Mouse (Mus musculus): ENCODE data around the gene Mepce. TPM values are rescaled to one million over a fixed set of nuclear protein-coding genes. Genes with fewer than 3 reads are reported as not detected.
"Not testable (repeated sequence)": the region's sequence is repeated elsewhere in the genome, so short reads cannot be mapped to it uniquely, and the experiment has no call there.

Mepce gene
- polyA plus RNA-seq, 1 experiment from 2014 or later, result 7.5 TPM

DNA sequence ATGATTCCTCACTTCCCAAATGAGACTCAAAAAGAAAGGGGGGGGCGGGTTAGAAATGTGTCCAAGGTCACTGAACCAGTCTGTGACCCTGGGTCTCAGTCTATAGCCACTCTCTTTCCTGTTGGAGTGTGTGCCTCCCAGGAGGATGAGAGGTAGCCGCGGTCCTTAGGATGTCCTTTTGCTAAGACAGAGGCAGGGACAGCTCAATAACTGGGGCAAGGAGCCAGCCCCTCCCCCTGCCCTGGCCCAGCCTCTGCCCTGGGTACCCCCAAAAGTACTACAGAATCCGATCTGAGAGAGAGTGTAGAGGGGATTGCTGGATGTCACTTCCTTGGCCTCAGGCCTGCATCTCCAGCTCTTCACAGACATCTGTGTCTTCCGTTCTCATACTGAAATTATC lies 32.0 kb downstream of the Mepce start:
- H3K9me3 ChIP-seq, result no peaks in the 10 kb centered on the region
- no peaks in the 10 kb centered on the region for H3K27me3 ChIP-seq (replicated peaks)
- ATAC-seq (ENCODE audit: insufficient read depth, low FRiP score, low read depth), result no peak
- H3K9ac ChIP-seq, result no peak overlapping the region
- WGBS, result 81% methylated on average over 5 of the region's 5 CpGs
- H3K4me3 ChIP-seq (replicated peaks), result no peak overlapping the region
- H3K27ac ChIP-seq, result no peak overlapping the region
- no peak overlapping the region for H3K4me2 ChIP-seq
- peaks cover 18% of the 10 kb centered on the region; the same call in 1 of the 2 replicates for H3K4me1 ChIP-seq
- H3K36me3 ChIP-seq, result peaks cover 67% of the 10 kb centered on the region

DNA sequence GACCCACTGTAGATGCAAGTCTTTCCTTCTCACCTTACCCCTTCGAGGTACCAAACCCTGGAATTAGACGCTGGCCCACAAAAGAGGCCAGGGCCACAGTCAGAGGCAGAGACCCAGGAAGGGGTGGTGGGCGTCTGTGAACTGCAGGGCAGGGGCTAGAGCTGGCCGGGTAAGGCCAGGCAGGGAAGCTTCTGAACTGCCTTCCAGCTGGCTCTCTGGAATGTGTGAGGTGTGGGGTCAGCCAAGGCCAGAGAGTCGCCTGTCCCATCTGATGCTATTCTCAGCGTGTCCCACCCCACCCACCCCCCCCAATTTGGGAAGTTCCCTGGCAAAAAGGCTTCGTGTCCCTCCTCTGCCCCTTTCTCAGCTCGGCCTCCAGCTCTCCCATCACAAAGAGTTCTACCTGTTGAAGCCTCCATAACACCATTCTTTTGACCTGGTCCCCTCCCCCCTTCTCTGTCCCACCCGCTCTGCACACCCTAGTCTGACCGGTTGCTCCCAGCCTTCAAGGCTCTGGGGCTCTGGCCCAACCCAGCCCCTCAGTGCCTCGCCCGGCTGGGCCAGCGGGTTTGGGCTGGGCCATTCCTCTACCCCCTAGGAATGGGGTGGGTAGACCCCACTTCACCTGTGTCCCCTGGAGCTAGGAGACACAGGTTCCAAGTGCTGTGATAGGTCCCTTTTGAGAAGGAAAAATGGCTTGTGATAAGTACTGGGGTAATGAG lies 34.2 kb downstream of the Mepce start:
- H3K27ac ChIP-seq, result peak overlapping the region; percentile 51; the same call in 1 of the 2 replicates
- H3K4me1 ChIP-seq, result peaks cover 23% of the 10 kb centered on the region
- H3K27me3 ChIP-seq (replicated peaks), result no peaks in the 10 kb centered on the region
- H3K9ac ChIP-seq, result no peak overlapping the region
- no peaks in the 10 kb centered on the region for H3K9me3 ChIP-seq
- no peak overlapping the region for H3K4me3 ChIP-seq (replicated peaks)
- WGBS, result 69% methylated on average over 11 of the region's 13 CpGs
- no peak overlapping the region for H3K4me2 ChIP-seq
- H3K36me3 ChIP-seq, result peaks cover 51% of the 10 kb centered on the region
- ATAC-seq (ENCODE audit: insufficient read depth, low FRiP score, low read depth), result peak; percentile 64

GRCm38 (mm10) chr5:137751988-137752387 lies 35.5 kb downstream of the Mepce start:
- no peak overlapping the region for H3K4me2 ChIP-seq
- H3K36me3 ChIP-seq, result peaks cover 44% of the 10 kb centered on the region
- no peaks in the 10 kb centered on the region for H3K27me3 ChIP-seq (replicated peaks)
- no peak overlapping the region for H3K4me3 ChIP-seq (replicated peaks)
- 79% methylated on average over 6 of the region's 6 CpGs for WGBS
- no peak overlapping the region for H3K9ac ChIP-seq
- no peak for ATAC-seq (ENCODE audit: insufficient read depth, low FRiP score, low read depth)
- H3K27ac ChIP-seq, result no peak overlapping the region
- H3K4me1 ChIP-seq, result peaks cover 31% of the 10 kb centered on the region
- no peaks in the 10 kb centered on the region for H3K9me3 ChIP-seq

DNA sequence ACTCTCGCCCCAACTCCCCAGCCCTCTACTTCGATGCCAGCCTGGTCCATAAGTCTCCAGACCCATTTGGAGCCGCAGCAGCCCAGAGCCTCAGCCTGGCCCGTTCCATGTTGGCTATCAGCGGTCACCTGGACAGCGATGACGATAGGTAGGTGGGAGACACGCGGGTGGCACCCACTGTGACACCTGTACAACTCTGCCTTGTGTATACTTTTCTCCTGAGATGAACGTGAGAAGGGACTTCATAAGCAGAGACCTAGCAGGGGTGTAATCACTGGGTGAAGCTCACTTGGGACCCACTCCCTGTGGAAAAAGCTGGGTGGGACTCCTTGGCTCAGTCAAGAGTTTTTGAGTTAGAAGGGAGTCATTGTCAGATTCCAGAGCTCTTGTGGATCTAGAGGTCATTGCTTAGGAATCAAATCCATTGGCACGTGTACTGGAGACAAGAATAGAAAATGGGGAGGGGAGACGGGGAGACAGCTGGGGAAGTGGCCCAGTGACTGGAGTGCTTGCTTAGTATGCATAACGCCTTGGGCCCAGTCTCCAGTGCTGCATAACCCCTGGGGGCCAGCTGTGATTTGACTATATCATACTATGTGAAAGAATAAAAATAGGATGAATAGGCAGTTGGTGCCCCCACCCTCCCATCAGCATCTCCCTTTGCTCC lies 36.1 kb downstream of the Mepce start:
- no peak for ATAC-seq (ENCODE audit: insufficient read depth, low FRiP score, low read depth)
- peaks cover 44% of the 10 kb centered on the region for H3K36me3 ChIP-seq
- H3K9me3 ChIP-seq, result no peaks in the 10 kb centered on the region
- H3K9ac ChIP-seq, result no peak overlapping the region; the same call in 1 of the 2 replicates
- no peak overlapping the region for H3K27ac ChIP-seq
- 92% methylated on average over 13 of the region's 13 CpGs for WGBS
- H3K4me2 ChIP-seq, result no peak overlapping the region
- peaks cover 28% of the 10 kb centered on the region for H3K4me1 ChIP-seq
- no peak overlapping the region for H3K4me3 ChIP-seq (replicated peaks)
- H3K27me3 ChIP-seq (replicated peaks), result no peaks in the 10 kb centered on the region

GRCm38 (mm10) chr5:137750212-137750611 lies 37.2 kb downstream of the Mepce start:
- ATAC-seq (ENCODE audit: insufficient read depth, low FRiP score, low read depth); H3K4me2 ChIP-seq; H3K27ac ChIP-seq; H3K9me3 ChIP-seq; H3K9ac ChIP-seq; H3K4me3 ChIP-seq (replicated peaks); H3K27me3 ChIP-seq (replicated peaks): not testable (repeated sequence)
- Histone ChIP-seq H3K4me1 (peaks cover 28% of the 10 kb centered on the region), H3K36me3 (peaks cover 35% of the 10 kb centered on the region)
- WGBS, result 94% methylated on average over 6 of the region's 8 CpGs

- no peaks in the 10 kb centered on the region for H3K27me3 ChIP-seq (replicated peaks)
- no peaks in the 10 kb centered on the region for H3K9me3 ChIP-seq
- peaks cover 28% of the 10 kb centered on the region for H3K4me1 ChIP-seq
- no peak for ATAC-seq (ENCODE audit: insufficient read depth, low FRiP score, low read depth)
- H3K36me3 ChIP-seq, result peaks cover 33% of the 10 kb centered on the region
- peak overlapping the region; percentile 99 for H3K4me2 ChIP-seq
- H3K27ac ChIP-seq, result peak overlapping the region; percentile 69
- WGBS, result 35% methylated on average over 6 of the region's 6 CpGs
- no peak overlapping the region for H3K9ac ChIP-seq
- peak overlapping the region; percentile 76 for H3K4me3 ChIP-seq (replicated peaks)
Measured at GRCm38 (mm10) chr5:137749196-137749836, 38.1 kb downstream of the Mepce start.

- Histone ChIP-seq H3K9ac (no peak overlapping the region), H3K27me3 (replicated peaks) (no peaks in the 10 kb centered on the region), H3K4me1 (peaks cover 24% of the 10 kb centered on the region), H3K27ac (peak overlapping the region; percentile 69), H3K36me3 (peaks cover 24% of the 10 kb centered on the region), H3K4me3 (replicated peaks) (peak overlapping the region; percentile 76), H3K9me3 (no peaks in the 10 kb centered on the region), H3K4me2 (peak overlapping the region; percentile 99)
- 26% methylated on average over 5 of the region's 5 CpGs for WGBS
- ATAC-seq (ENCODE audit: insufficient read depth, low FRiP score, low read depth), result no peak
Measured at GRCm38 (mm10) chr5:137748130-137748770, 39.2 kb downstream of the Mepce start.

GRCm38 (mm10) chr5:137747326-137747961 lies 40.0 kb downstream of the Mepce start:
- Histone ChIP-seq H3K4me1 (peaks cover 21% of the 10 kb centered on the region), H3K4me2 (peak overlapping the region; percentile 99), H3K9me3 (no peaks in the 10 kb centered on the region), H3K36me3 (peaks cover 19% of the 10 kb centered on the region), H3K9ac (peak overlapping the region; percentile 71), H3K27me3 (replicated peaks) (no peaks in the 10 kb centered on the region), H3K27ac (peak overlapping the region; percentile 96), H3K4me3 (replicated peaks) (peak overlapping the region; percentile 76)
- ATAC-seq (ENCODE audit: insufficient read depth, low FRiP score, low read depth), result peak; percentile 24; the same call in 1 of the 2 replicates
- 2% methylated on average over 26 of the region's 26 CpGs for WGBS

- ATAC-seq (ENCODE audit: insufficient read depth, low FRiP score, low read depth), result no peak; the same call in 1 of the 2 replicates
- H3K4me1 ChIP-seq, result peaks cover 21% of the 10 kb centered on the region
- peak overlapping the region; percentile 76 for H3K4me3 ChIP-seq (replicated peaks)
- H3K4me2 ChIP-seq, result peak overlapping the region; percentile 99
- H3K9me3 ChIP-seq, result no peaks in the 10 kb centered on the region
- WGBS, result 1% methylated on average over 16 of the region's 16 CpGs
- H3K27me3 ChIP-seq (replicated peaks), result no peaks in the 10 kb centered on the region
- H3K36me3 ChIP-seq, result peaks cover 14% of the 10 kb centered on the region
- H3K9ac ChIP-seq, result peak overlapping the region; percentile 71
- peak overlapping the region; percentile 96 for H3K27ac ChIP-seq
Measured at GRCm38 (mm10) chr5:137746851-137747325, 40.6 kb downstream of the Mepce start.

DNA sequence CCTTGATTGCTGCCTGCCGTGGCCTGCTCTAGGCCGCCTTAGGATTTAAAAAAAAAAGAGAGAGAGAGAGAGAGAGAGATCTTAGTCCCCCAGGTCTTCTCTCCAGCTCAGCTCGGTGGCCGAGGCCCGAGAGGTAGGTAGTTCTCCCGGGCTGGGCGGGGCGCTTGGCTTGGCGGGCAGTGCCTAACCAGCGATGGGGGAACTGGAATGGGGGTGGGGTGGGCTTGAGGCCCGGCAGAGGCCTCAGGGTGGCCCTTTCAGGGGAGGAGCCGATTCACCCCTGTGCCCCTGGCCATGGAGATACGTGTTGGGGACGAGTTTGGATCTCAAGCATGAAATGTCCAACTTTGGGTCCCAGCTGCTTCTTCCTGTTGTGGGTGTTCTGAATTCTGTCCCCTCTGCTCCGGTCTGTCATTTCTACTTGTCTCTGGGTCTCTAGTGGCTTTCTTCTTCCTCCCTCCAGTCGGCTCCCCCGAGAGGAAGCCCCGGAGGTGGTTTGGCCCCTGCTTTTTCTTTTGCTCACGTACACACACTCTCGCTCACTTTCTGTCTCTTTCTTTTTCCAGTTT lies 41.1 kb downstream of the Mepce start:
- WGBS, result under 1% methylated on average over 20 of the region's 20 CpGs
- ATAC-seq (ENCODE audit: insufficient read depth, low FRiP score, low read depth), result peak; percentile 19
- Histone ChIP-seq H3K4me2 (peak overlapping the region; percentile 99), H3K9me3 (no peaks in the 10 kb centered on the region), H3K27ac (peak overlapping the region; percentile 96), H3K36me3 (peaks cover 8% of the 10 kb centered on the region), H3K4me1 (peaks cover 25% of the 10 kb centered on the region), H3K27me3 (replicated peaks) (no peaks in the 10 kb centered on the region), H3K4me3 (replicated peaks) (peak overlapping the region; percentile 76), H3K9ac (peak overlapping the region; percentile 71)
